ENCODE assay signal across 8 mouse cellular contexts in the genomic region with DNA sequence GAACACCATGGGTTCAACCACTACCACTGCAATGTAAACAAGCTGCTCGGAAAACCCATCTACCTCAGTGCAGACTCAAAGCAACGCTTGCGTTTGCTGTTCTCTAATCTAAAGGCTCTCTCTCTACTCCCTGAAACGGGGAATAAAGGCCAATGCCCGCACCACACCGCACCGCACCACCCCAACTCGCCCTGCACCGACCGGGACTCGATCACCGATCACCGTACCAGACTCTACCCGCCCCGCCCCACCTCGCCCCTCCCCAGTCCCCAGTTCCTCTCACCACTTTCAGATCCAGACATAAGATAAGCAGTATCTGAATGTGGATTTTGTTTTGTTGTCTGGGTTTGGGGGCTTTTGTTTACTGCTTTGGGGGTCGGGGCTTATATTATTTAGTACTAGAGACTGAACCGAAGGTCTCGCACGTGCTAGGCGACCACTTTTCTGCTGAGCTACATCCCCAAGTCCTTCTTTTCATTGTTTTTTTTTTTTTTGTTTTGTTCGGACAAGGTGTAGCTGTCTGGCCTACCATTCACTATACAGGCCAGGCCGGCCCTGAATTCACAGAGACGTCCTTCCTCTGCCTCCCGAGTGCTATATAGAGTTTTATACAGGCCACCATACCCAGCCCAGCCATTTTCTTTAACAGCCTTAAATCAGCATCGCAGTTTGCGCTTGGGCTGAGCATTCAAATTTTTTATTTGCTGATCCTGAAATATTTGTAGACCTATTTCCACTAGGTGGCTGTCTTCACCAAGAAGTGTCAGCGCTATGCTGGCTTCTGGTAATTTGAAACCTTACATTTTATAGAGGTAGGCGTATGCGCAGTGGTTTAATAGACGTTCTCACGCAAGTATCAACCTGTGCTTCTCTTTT. TPM values are rescaled to one million over a fixed set of nuclear protein-coding genes. Genes with fewer than 3 reads are reported as not detected.
DNase-seq lines count a peak whose midpoint lies in the region; ATAC-seq and TF ChIP-seq lines count a peak whose summit lies in the region.

No protein-coding gene starts in this region.

- TF ChIP-seq CTCF in gastrocnemius, adult 2 months (IDR thresholded peaks at IDR 0.05), result peak; percentile 80

- ATAC-seq in hindbrain, embryonic 13.5 days (ENCODE audit: low FRiP score), result peak; percentile 68
- ATAC-seq in megakaryocyte, adult 5-6 weeks (ENCODE audit: poor library complexity, severe bottlenecking), result peak; percentile 77

- DNase-seq in gastrocnemius, adult 2 months, result no peak
- no peak for DNase-seq in gastrocnemius, postnatal 10 days
- DNase-seq in c-Kit-positive CD71-positive TER-119-negative erythroid progenitor cells, embryonic 14.5 days (ENCODE audit: low read depth), result peak; percentile 56
- peak; percentile 19 for DNase-seq in forebrain, embryonic 10.5 days (ENCODE audit: extremely low spot score, low spot score)
- DNase-seq in layer of hippocampus, postnatal 36 days, result peak; percentile 12 to 39
- DNase-seq in spleen, postnatal 36 days (ENCODE audit: low spot score in 2 of 2), result peak; percentile 18 to 49

- H3K4me3 ChIP-seq in gastrocnemius, adult 2 months, result peak overlapping the region; percentile 58
- peak overlapping the region; percentile 36 for H3K4me3 ChIP-seq in forebrain, embryonic 10.5 days
- peak overlapping the region; percentile 18 for H3K4me3 ChIP-seq in hindbrain, embryonic 13.5 days

- H3K9me3 ChIP-seq in forebrain, embryonic 10.5 days, result no peaks in the 10 kb centered on the region
- H3K9me3 ChIP-seq in hindbrain, embryonic 13.5 days, result no peaks in the 10 kb centered on the region

- peaks cover 21% of the 10 kb centered on the region for H3K27me3 ChIP-seq in forebrain, embryonic 10.5 days (ENCODE audit: poor library complexity, severe bottlenecking)
- H3K27me3 ChIP-seq in hindbrain, embryonic 13.5 days, result no peaks in the 10 kb centered on the region

- H3K4me1 ChIP-seq in forebrain, embryonic 10.5 days, result peaks cover 20% of the 10 kb centered on the region
- H3K4me1 ChIP-seq in hindbrain, embryonic 13.5 days (replicated peaks), result peaks cover 15% of the 10 kb centered on the region

- WGBS in forebrain, embryonic 10.5 days, result 15% methylated on average over 32 of the region's 32 CpGs
- WGBS in hindbrain, embryonic 13.5 days, result 23% methylated on average over 32 of the region's 32 CpGs

- 0 out of 2 replicates have a peak overlapping the region, but pooled peaks have one; percentile 58 for H3K9ac ChIP-seq in hindbrain, embryonic 13.5 days

- intact Hi-C loops in gastrocnemius, adult 2 months (cut with DNase I), result loop anchor here (2.0 to 5.0 kb wide), 2 partner anchors 37 to 103 kb away; partner anchors contain the start of gene Fgfbp3

- no peaks in the 10 kb centered on the region for H3K36me3 ChIP-seq in forebrain, embryonic 10.5 days (replicated peaks)
- no peaks in the 10 kb centered on the region for H3K36me3 ChIP-seq in hindbrain, embryonic 13.5 days

- H3K27ac ChIP-seq in gastrocnemius, adult 2 months, result peak overlapping the region; percentile 40; the same call in 1 of the 2 replicates
- H3K27ac ChIP-seq in forebrain, embryonic 10.5 days, result peak overlapping the region; percentile 13; the same call in 1 of the 2 replicates
- H3K27ac ChIP-seq in hindbrain, embryonic 13.5 days, result no peak overlapping the region

- H3K4me2 ChIP-seq in hindbrain, embryonic 13.5 days, result peak overlapping the region; percentile 49

RNA-seq across cellular contexts. Expression of gene Tnks2, which starts 18.4 kb away (rescaled TPM):
- total RNA-seq in gastrocnemius, adult 2 months (2021), result 100 to 1,000 TPM; 106 to 127 TPM
- total RNA-seq in gastrocnemius, postnatal 10 days (2021), result 100 to 1,000 TPM; 130 to 156 TPM
- polyA plus RNA-seq in forebrain, embryonic 10.5 days (2016; fragmentation: Nextera tagmentation; extraction: Ambion mirVana), result 48.5 and 52.5 TPM in 2 replicates
- polyA plus RNA-seq in hindbrain, embryonic 13.5 days (2015; fragmentation: Nextera tagmentation; extraction: Ambion mirVana), result 52.4 and 54.9 TPM in 2 replicates
- 100 to 1,000 TPM; 127 to 133 TPM for total RNA-seq in layer of hippocampus, postnatal 36 days (2021)
- total RNA-seq in megakaryocyte, adult 5-6 weeks (2015), result 57.7 and 60.9 TPM in 2 replicates
- 78.5 and 88.0 TPM in 2 replicates for total RNA-seq in megakaryocyte, adult 5-6 weeks (2017)

Comparison
In these comparisons a context has a peak if more than half of its experiments do, and no peak if none do; other contexts are left out.
1. DNase-seq: peak in c-Kit-positive CD71-positive TER-119-negative erythroid progenitor cells, embryonic 14.5 days (single experiment), forebrain, embryonic 10.5 days (single experiment), layer of hippocampus, postnatal 36 days (2 of 2) and spleen, postnatal 36 days (2 of 2); none in gastrocnemius, adult 2 months (single experiment) and gastrocnemius, postnatal 10 days (single experiment).
2. Peak in every context shown above with its lines, with median percentiles within 50 percentile points of each other: H3K4me3 ChIP-seq.